Mouse (Mus musculus): ENCODE measurements around the gene Nol10. TPM values are rescaled to one million over a fixed set of nuclear protein-coding genes. Genes with fewer than 3 reads are reported as not detected.
A peak's percentile ranks its signal among the peaks of the same experiment; 100 is the strongest.

The Nol10 gene
- polyA plus RNA-seq (2015; fragmentation: Nextera tagmentation; extraction: Ambion mirVana), result 20.2 and 21.6 TPM in 2 replicates

- H3K27me3 ChIP-seq (replicated peaks), result no peaks in the 10 kb centered on the region
- peak within 1 kb of the TSS; percentile 68 for H3K27ac ChIP-seq (replicated peaks)
- WGBS, result under 1% methylated on average over 42 of the region's 42 CpGs
- H3K4me2 ChIP-seq, result peak within 1 kb of the TSS; percentile 84
- no peaks in the 10 kb centered on the region for H3K9me3 ChIP-seq (replicated peaks)
- peak; percentile 98 for ATAC-seq (ENCODE audit: low FRiP score)
- peak within 1 kb of the TSS; percentile 81 for H3K4me3 ChIP-seq (replicated peaks)
- H3K36me3 ChIP-seq, result peaks cover 7% of the 10 kb centered on the region
- H3K9ac ChIP-seq (replicated peaks), result peak within 1 kb of the TSS; percentile 73
- peaks cover 16% of the 10 kb centered on the region for H3K4me1 ChIP-seq
These were observed at the start of gene Nol10 for GRCm38 (mm10) chr12:17348048-17349036. TSS of gene Nol10 (plus strand) at chr12:17348458.

GRCm38 (mm10) chr12:17299902-17300301 is 48.4 kb upstream of the Nol10 start:
- 97% methylated on average over 1 of the region's 1 CpGs for WGBS
- no peaks in the 10 kb centered on the region for H3K36me3 ChIP-seq
- H3K27ac ChIP-seq (replicated peaks), result no peak overlapping the region
- H3K9ac ChIP-seq (replicated peaks), result no peak overlapping the region
- no peak overlapping the region for H3K4me2 ChIP-seq
- H3K27me3 ChIP-seq (replicated peaks), result no peaks in the 10 kb centered on the region
- H3K9me3 ChIP-seq (replicated peaks), result no peaks in the 10 kb centered on the region
- no peak overlapping the region for H3K4me3 ChIP-seq (replicated peaks)
- no peak for ATAC-seq (ENCODE audit: low FRiP score)
- H3K4me1 ChIP-seq, result no peaks in the 10 kb centered on the region

GRCm38 (mm10) chr12:17305445-17305844 is 42.8 kb upstream of the Nol10 start:
- 89% methylated on average over 7 of the region's 7 CpGs for WGBS
- ATAC-seq (ENCODE audit: low FRiP score), result no peak

DNA sequence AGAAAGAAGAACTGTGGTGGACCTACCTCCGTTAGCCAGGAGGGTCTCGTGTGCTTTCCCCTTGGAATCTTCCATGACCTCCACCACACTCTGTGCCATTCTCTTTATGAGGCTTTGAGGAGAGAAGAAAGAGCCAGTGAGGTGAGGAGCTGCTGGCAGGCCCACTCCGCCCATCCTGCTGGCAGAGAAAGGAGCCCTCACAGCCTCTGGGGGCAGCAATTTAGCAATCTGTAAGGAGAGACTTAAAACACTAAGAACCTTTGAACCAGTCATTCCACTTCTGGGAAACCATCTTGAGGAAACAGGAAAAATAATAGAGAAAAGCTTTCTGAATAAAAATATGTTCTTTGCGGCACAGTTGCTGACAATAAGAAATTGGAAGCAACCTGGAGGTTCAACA is 40.0 kb upstream of the Nol10 start:
- Histone ChIP-seq H3K4me2 (no peak overlapping the region), H3K9ac (replicated peaks) (no peak overlapping the region), H3K36me3 (no peaks in the 10 kb centered on the region), H3K4me3 (replicated peaks) (no peak overlapping the region), H3K9me3 (replicated peaks) (no peaks in the 10 kb centered on the region), H3K27me3 (replicated peaks) (no peaks in the 10 kb centered on the region), H3K27ac (replicated peaks) (no peak overlapping the region), H3K4me1 (no peaks in the 10 kb centered on the region)
- WGBS, result 37% methylated on average over 4 of the region's 4 CpGs
- no peak for ATAC-seq (ENCODE audit: low FRiP score)

More at GRCm38 (mm10) chr12:17305445-17305844, 42.8 kb upstream of the Nol10 start:
- no peak overlapping the region for H3K9ac ChIP-seq (replicated peaks)
- no peak overlapping the region for H3K4me2 ChIP-seq
- H3K36me3 ChIP-seq, result no peaks in the 10 kb centered on the region
- H3K27me3 ChIP-seq (replicated peaks), result no peaks in the 10 kb centered on the region
- H3K27ac ChIP-seq (replicated peaks), result no peak overlapping the region
- no peaks in the 10 kb centered on the region for H3K9me3 ChIP-seq (replicated peaks)
- H3K4me3 ChIP-seq (replicated peaks), result no peak overlapping the region
- no peaks in the 10 kb centered on the region for H3K4me1 ChIP-seq

DNA sequence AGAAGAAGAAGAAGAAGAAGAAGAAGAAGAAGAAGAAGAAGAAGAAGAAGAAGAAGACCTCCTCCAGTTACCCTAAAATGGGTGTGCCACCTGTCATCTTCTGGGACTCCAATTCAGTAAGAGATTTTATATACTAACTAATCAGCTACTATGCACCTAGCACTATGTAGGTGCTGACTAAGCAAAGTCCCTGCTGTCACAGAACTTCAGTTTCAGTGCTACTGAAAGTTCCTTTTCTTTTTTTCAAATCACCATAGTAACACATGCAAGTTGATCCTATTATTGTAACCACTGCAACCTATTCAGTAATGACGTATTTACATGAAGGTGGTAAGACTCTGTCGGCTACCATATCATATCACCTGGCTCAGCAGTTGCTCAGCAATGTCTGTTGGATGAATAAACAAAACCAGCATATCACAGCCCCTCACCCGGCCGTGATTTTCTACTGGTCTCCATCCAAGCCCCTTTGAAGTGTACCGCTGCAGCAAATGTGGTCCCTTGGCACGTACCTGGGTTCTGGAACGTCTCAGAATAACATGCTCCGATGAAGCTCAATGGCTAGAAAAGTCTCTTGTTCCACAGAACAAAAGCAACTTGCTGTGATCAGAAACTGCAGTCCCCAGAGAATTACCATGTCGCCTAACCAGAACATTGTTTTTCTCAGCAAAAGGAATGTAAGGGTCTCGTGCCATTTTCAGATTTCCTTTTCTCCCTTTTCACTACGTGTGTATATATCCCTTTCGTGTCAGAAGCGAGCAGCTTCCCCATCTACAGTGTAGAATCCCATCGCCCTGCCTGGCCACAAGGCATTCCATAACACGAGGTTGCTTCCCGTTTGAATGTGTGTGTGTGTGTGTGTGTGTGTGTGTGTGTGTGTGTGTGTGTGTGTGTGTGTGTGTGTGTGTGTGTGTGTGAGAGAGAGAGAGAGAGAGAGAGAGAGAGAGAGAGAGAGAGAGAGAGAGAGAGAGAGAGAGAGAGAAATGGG is 37.1 kb upstream of the Nol10 start:
- Histone ChIP-seq H3K36me3 (no peaks in the 10 kb centered on the region), H3K4me3 (replicated peaks) (no peak overlapping the region), H3K4me1 (no peaks in the 10 kb centered on the region), H3K4me2 (no peak overlapping the region), H3K27ac (replicated peaks) (no peak overlapping the region), H3K9me3 (replicated peaks) (no peaks in the 10 kb centered on the region), H3K27me3 (replicated peaks) (no peaks in the 10 kb centered on the region), H3K9ac (replicated peaks) (no peak overlapping the region)
- WGBS, result 61% methylated on average over 16 of the region's 16 CpGs
- no peak for ATAC-seq (ENCODE audit: low FRiP score)

GRCm38 (mm10) chr12:17316096-17316495 is 32.2 kb upstream of the Nol10 start:
- 93% methylated on average over 5 of the region's 5 CpGs for WGBS
- no peak overlapping the region for H3K27ac ChIP-seq (replicated peaks)
- no peak overlapping the region for H3K4me2 ChIP-seq
- no peaks in the 10 kb centered on the region for H3K9me3 ChIP-seq (replicated peaks)
- H3K36me3 ChIP-seq, result no peaks in the 10 kb centered on the region
- no peaks in the 10 kb centered on the region for H3K27me3 ChIP-seq (replicated peaks)
- ATAC-seq (ENCODE audit: low FRiP score), result no peak
- H3K9ac ChIP-seq (replicated peaks), result no peak overlapping the region
- no peak overlapping the region for H3K4me3 ChIP-seq (replicated peaks)
- H3K4me1 ChIP-seq, result no peaks in the 10 kb centered on the region

- WGBS, result 72% methylated on average over 4 of the region's 4 CpGs
These were observed 30.3 kb upstream of the Nol10 start for GRCm38 (mm10) chr12:17317970-17318369.

GRCm38 (mm10) chr12:17318453-17318852 is 29.8 kb upstream of the Nol10 start:
- WGBS, result 90% methylated on average over 3 of the region's 3 CpGs
- Histone ChIP-seq H3K36me3 (no peaks in the 10 kb centered on the region), H3K27me3 (replicated peaks) (peaks cover 7% of the 10 kb centered on the region), H3K9ac (replicated peaks) (no peak overlapping the region), H3K27ac (replicated peaks) (no peak overlapping the region), H3K4me2 (no peak overlapping the region), H3K9me3 (replicated peaks) (no peaks in the 10 kb centered on the region), H3K4me1 (no peaks in the 10 kb centered on the region), H3K4me3 (replicated peaks) (no peak overlapping the region)
- ATAC-seq (ENCODE audit: low FRiP score), result no peak

More at GRCm38 (mm10) chr12:17317970-17318369, 30.3 kb upstream of the Nol10 start:
- H3K36me3 ChIP-seq, result no peaks in the 10 kb centered on the region
- H3K27ac ChIP-seq (replicated peaks), result no peak overlapping the region
- H3K4me2 ChIP-seq, result no peak overlapping the region
- no peak overlapping the region for H3K4me3 ChIP-seq (replicated peaks)
- H3K9me3 ChIP-seq (replicated peaks), result no peaks in the 10 kb centered on the region
- H3K4me1 ChIP-seq, result no peaks in the 10 kb centered on the region
- ATAC-seq (ENCODE audit: low FRiP score), result no peak
- no peak overlapping the region for H3K9ac ChIP-seq (replicated peaks)
- peaks cover 3% of the 10 kb centered on the region for H3K27me3 ChIP-seq (replicated peaks)

DNA sequence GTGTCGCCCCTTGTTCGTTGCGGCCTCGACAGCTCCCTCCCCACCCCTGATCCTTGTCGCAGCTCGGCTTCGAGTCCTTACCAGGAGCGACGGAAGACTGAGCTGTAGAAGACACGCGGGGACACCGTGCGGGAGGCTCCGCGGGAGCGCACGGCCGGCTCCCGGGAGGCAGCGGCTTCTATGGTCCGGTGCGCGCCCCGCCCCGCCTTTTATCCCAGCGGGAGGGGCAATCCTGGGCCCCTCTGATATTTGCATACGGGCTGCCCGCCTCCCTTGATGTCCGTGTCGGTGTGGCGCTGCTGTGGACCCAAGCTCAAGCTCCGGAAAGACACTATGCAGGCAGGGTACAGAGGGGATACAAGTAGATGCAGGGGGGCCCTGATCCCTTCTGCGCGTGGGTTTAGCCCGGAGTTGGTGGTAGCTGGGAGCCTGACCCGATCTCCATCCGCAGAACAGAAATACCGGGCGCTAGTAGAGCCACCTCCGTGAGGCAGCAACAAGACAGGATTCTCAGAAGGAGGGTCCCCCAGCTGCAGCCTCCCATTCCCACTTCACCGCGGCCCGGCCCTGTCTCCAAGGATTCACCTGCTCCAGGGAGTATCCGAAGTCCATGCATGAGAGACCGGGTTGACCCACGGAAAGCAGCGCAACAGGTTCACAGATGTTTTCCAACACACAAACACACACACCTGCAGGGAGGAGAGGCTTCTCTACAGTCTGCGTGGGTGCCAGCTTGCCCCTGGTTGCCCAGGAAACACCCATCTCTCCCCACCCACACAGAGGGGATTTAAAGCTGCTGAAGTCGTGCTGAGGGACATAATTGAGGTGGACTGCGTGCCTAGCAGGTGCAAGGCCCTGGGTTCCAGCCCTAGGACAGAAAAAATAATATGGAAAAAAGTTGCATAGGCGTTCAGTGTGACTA is 23.4 kb upstream of the Nol10 start:
- H3K9ac ChIP-seq (replicated peaks), result peak overlapping the region; percentile 45
- peak; percentile 74 for ATAC-seq (ENCODE audit: low FRiP score)
- no peaks in the 10 kb centered on the region for H3K36me3 ChIP-seq
- no peaks in the 10 kb centered on the region for H3K9me3 ChIP-seq (replicated peaks)
- peak overlapping the region; percentile 43 for H3K4me3 ChIP-seq (replicated peaks)
- WGBS, result 3% methylated on average over 51 of the region's 51 CpGs
- H3K4me1 ChIP-seq, result peaks cover 14% of the 10 kb centered on the region
- peak overlapping the region; percentile 91 for H3K4me2 ChIP-seq
- peaks cover 29% of the 10 kb centered on the region for H3K27me3 ChIP-seq (replicated peaks)
- no peak overlapping the region for H3K27ac ChIP-seq (replicated peaks)

DNA sequence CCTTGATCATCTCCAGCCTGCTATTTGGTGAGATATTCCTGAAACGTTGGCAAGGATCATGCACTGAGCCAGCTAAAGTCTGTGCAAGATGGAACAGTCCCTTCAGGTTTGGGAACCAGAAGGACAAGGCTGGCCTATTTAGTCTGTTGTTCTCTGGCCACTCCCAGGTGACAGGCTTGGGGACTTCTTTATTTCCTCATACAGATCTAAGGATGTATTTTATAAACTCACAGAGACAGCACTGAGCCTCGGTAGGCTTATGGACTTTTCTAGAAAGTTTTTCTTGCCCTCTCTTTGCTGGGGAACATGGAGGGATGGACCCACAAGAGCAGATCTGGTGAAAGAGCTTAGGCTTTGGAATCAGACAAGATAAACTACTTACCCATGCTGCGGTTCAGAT is 19.0 kb upstream of the Nol10 start, which contains the start of gene Atp6v1c2:
Gene Atp6v1c2 (minus strand): TSS at position 101 of the 400 bp plus-strand sequence.
- Histone ChIP-seq H3K36me3 (no peaks in the 10 kb centered on the region), H3K4me2 (no peak within 1 kb of the TSS), H3K9ac (replicated peaks) (no peak within 1 kb of the TSS), H3K4me1 (peaks cover 11% of the 10 kb centered on the region), H3K27ac (replicated peaks) (no peak within 1 kb of the TSS), H3K9me3 (replicated peaks) (no peaks in the 10 kb centered on the region), H3K4me3 (replicated peaks) (no peak within 1 kb of the TSS), H3K27me3 (replicated peaks) (peaks cover 13% of the 10 kb centered on the region)
- 80% methylated on average over 3 of the region's 3 CpGs for WGBS
- no peak for ATAC-seq (ENCODE audit: low FRiP score)

All from neural tube, embryonic 15.5 days (tissue).